Mouse (Mus musculus) intestine, embryonic 14.5 days (tissue): ENCODE measurements around the gene Zfp329. TPM values are rescaled to one million over a fixed set of nuclear protein-coding genes. Genes with fewer than 3 reads are reported as not detected.

ENCODE experiments used
- ATAC-seq: fragments of 200-750 bp; cut with Nextera tagmentation; replicated peaks from 2 replicates; pipeline ENCODE4 v1.8.0; 2017; ENCODE audit warnings: low read depth, moderate number of reproducible peaks, moderate TSS enrichment, moderate library complexity; ENCODE audit not compliant: low FRiP score, low TSS enrichment
- DNase-seq: peaks from one replicate; pipeline ENCODE4 v3.0.0-alpha.2; 2018; ENCODE audit warnings: low spot score
- H3K27ac ChIP-seq: fragments of 300-500 bp; sonication (generic); 2 replicates; pipeline ENCODE4 v1.5.1; 2014; ENCODE audit warnings: low read depth, mild to moderate bottlenecking, control low read depth
- H3K27me3 ChIP-seq: fragments of 300-500 bp; sonication (generic); replicated peaks from 2 replicates; pipeline ENCODE4 v1.6.1; 2014; ENCODE audit warnings: low read length, control low read depth; ENCODE audit not compliant: control insufficient read depth, insufficient read depth
- H3K36me3 ChIP-seq: fragments of 300-500 bp; sonication (generic); 2 replicates; pipeline ENCODE4 v1.6.1; 2014; ENCODE audit warnings: low read length, control low read depth; ENCODE audit not compliant: control insufficient read depth, insufficient read depth
- H3K4me1 ChIP-seq: fragments of 300-500 bp; sonication (generic); replicated peaks from 2 replicates; pipeline ENCODE4 v1.6.1; 2014; ENCODE audit warnings: low read length, control low read depth, mixed read lengths; ENCODE audit not compliant: control insufficient read depth, insufficient read depth
- H3K4me2 ChIP-seq: fragments of 300-500 bp; sonication (generic); 2 replicates; pipeline ENCODE4 v1.6.1; 2014; ENCODE audit warnings: low read length
- H3K4me3 ChIP-seq: fragments of 300-500 bp; sonication (generic); 2 replicates; pipeline ENCODE4 v1.5.1; 2014; ENCODE audit warnings: low read depth, low read length, control low read depth, mixed read lengths
- H3K9ac ChIP-seq: fragments of 300-500 bp; sonication (generic); 2 replicates; pipeline ENCODE4 v1.6.1; 2014; ENCODE audit warnings: mild to moderate bottlenecking, low read length
- H3K9me3 ChIP-seq: fragments of 300-500 bp; sonication (generic); 2 replicates; pipeline ENCODE4 v1.6.1; 2016; ENCODE audit warnings: low read length, control low read depth; ENCODE audit not compliant: control insufficient read depth
- WGBS: fragments of 180-500 bp; shearing (Covaris S2); extraction: QIAGEN DNeasy Blood & Tissue Kit; methylation state at CpG from one replicate; pipeline ENCODE4 v1.1.7; 2014; 5-methylcytosine and 5-hydroxymethylcytosine counted together
- polyA plus RNA-seq: library from polyadenylated mRNA; unstranded; fragments of >200 nt; fragmentation: Nextera tagmentation; extraction: Ambion mirVana; gene quantifications from 2 replicates; pipeline ENCODE4 v1.2.1, GENCODE M21; 2014

The Zfp329 gene
- polyA plus RNA-seq, 1 experiment from 2014 or later, result 16.2 TPM

DNA sequence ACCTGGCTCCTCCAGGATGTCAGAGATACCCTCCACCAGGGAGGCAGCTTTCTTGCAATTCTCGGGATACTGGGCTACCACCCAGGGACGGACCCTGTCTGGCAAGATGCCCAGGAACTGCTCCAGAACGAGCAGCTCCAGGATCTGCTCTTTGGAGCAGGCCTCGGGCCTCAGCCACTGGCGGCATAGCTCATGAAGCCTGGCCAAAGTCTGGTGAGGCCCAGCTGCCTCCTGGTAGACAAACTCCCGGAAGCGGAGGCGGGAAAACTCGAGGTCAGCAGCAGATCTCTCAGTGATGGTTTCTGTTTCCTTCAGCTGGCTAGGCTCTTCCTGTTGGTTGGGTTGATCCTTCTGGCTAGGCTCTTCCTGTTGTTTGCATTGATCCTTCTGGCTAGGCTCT is 44.5 kb downstream of the Zfp329 start:
- Histone ChIP-seq H3K27me3 (no peaks in the 10 kb centered on the region), H3K36me3 (peaks cover 28% of the 10 kb centered on the region), H3K27ac (no peak overlapping the region), H3K9me3 (no peaks in the 10 kb centered on the region), H3K4me2 (no peak overlapping the region), H3K4me3 (no peak overlapping the region), H3K9ac (no peak overlapping the region), H3K4me1 (no peaks in the 10 kb centered on the region)
- WGBS, result 91% methylated on average over 9 of the region's 9 CpGs
- no peak for ATAC-seq
- no peak for DNase-seq

Other genes with a start within 250 kb of the Zfp329 start
- not detected in 2 replicates for gene Vmn2r53, start 210.1 kb downstream of the Zfp329 start, polyA plus RNA-seq
- gene Vmn2r54, start 178.5 kb downstream of the Zfp329 start, polyA plus RNA-seq, result not detected in 2 replicates
- gene Vmn2r55, start 133.9 kb downstream of the Zfp329 start, polyA plus RNA-seq, result not detected in 2 replicates
- gene Vmn2r56, start 83.9 kb downstream of the Zfp329 start, polyA plus RNA-seq, result not detected in 2 replicates
- 7.6 and 8.4 TPM in 2 replicates for gene Zscan18, start 15.2 kb downstream of the Zfp329 start, polyA plus RNA-seq
- gene Zfp110, start 15.9 kb upstream of the Zfp329 start, polyA plus RNA-seq, result 28.7 and 29.5 TPM in 2 replicates
- 4.4 and 4.8 TPM in 2 replicates for gene Zfp128, start 62.3 kb upstream of the Zfp329 start, polyA plus RNA-seq
- 17.4 and 21.6 TPM in 2 replicates for gene Zscan22, start 79.0 kb upstream of the Zfp329 start, polyA plus RNA-seq
- gene Rps5, start 103.4 kb upstream of the Zfp329 start, polyA plus RNA-seq, result 1,510 and 1,578 TPM in 2 replicates
- 0.45 and 0.63 TPM in 2 replicates for gene Rnf225, start 108.6 kb upstream of the Zfp329 start, polyA plus RNA-seq
- gene Zfp324, start 147.0 kb upstream of the Zfp329 start, polyA plus RNA-seq, result 7.4 and 8.3 TPM in 2 replicates
- gene Zfp446, start 159.0 kb upstream of the Zfp329 start, polyA plus RNA-seq, result 5.4 and 6.5 TPM in 2 replicates
- 0.38 TPM in 1 of 2 replicates, not detected in the other for gene Slc27a5, start 179.3 kb upstream of the Zfp329 start, polyA plus RNA-seq
- 390 and 414 TPM in 2 replicates for gene Trim28, start 180.3 kb upstream of the Zfp329 start, polyA plus RNA-seq
- gene Zbtb45, start 191.2 kb upstream of the Zfp329 start, polyA plus RNA-seq, result 23.7 and 26.9 TPM in 2 replicates
- 157 and 161 TPM in 2 replicates for gene Chmp2a, start 215.9 kb upstream of the Zfp329 start, polyA plus RNA-seq
- 72.7 and 124 TPM in 2 replicates for gene Ube2m, start 219.4 kb upstream of the Zfp329 start, polyA plus RNA-seq
- gene Mzf1, start 235.9 kb upstream of the Zfp329 start, polyA plus RNA-seq, result 2.5 and 2.7 TPM in 2 replicates